Mouse (Mus musculus): ENCODE measurements around the gene Cd46. TPM values are rescaled to one million over a fixed set of nuclear protein-coding genes. Genes with fewer than 3 reads are reported as not detected.
A peak's percentile ranks its signal among the peaks of the same experiment; 100 is the strongest.

The Cd46 gene
- polyA plus RNA-seq, 1 experiment from 2014 or later: 0.80 TPM

DNA sequence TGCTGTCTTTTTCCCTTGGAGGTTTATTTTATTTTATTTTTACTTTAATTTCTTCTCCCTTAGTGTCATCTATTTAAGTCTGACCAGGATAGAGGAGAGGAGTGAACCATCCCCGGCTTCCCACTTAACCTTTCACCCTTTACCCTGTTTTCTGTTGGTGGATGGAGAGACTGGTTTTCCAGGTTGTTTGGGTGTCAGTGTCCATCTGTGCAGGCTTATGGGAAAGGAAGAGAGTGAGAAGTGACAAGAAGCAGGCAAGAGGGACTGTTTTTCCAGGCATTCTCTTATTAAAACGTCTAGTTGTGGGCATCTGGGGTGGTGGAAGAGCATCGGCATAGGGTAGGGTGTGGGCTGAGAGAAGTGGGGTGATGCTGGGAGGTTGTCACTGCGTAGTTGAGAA lies 74.4 kb downstream of the Cd46 start:
- Histone ChIP-seq H3K27me3 (ENCODE audit: control insufficient read depth, insufficient read depth, low read length) (no peaks in the 10 kb centered on the region), H3K9me3 (replicated peaks; ENCODE audit: control insufficient read depth, low read length) (no peaks in the 10 kb centered on the region), H3K4me2 (ENCODE audit: low read depth, low read length) (no peak overlapping the region), H3K36me3 (replicated peaks; ENCODE audit: control insufficient read depth, insufficient read depth, low read depth, low read length) (no peaks in the 10 kb centered on the region), H3K9ac (replicated peaks; ENCODE audit: low read length) (no peak overlapping the region), H3K4me3 (ENCODE audit: low read depth, low read length) (no peak overlapping the region), H3K4me1 (ENCODE audit: control insufficient read depth, insufficient read depth, low read length) (no peaks in the 10 kb centered on the region), H3K27ac (replicated peaks; ENCODE audit: low read depth, low read length) (no peak overlapping the region)
- WGBS: 82% methylated on average over 4 of the region's 4 CpGs
- ATAC-seq (replicated peaks; ENCODE audit: insufficient number of reproducible peaks, low FRiP score, low TSS enrichment, low read depth) (no peak), DNase-seq (ENCODE audit: low spot score) (no peak)

DNA sequence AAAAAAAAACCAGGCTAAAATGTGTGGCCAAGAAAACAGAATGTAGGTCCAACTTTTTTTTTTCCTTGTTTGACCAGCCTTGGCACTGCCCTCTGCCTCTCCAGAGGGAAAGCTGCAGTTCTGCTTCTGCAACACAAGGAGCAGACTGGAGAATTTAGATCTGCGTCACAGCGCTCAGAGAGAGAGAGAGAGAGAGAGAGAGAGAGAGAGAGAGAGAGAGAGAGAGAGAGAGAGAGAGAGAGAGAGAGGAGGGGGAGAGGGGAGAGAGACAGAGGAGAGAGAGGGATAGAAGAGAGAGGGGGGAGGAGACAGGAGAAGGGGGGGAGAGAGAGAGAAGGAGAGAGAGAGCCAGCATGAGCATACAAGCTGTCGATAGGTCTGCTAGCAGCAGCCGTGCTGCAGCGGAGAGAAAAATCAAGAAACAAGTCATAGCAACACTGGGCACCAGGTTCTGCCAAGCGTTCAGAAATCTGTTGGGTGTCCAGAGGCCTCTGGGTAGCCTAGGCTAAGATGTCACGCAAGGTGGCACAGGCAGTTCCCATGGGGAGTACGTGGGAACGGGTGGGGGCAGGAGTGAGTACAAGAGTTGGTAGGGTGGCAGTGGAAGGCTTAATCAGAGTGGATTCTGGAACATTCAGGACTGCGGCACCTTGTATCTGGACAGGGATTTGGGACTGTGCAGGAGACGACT lies 75.1 kb downstream of the Cd46 start:
- no peak overlapping the region for H3K9ac ChIP-seq (replicated peaks; ENCODE audit: low read length)
- no peak overlapping the region for H3K27ac ChIP-seq (replicated peaks; ENCODE audit: low read depth, low read length)
- peak; percentile 58; the same call in 1 of the 2 replicates for ATAC-seq (replicated peaks; ENCODE audit: insufficient number of reproducible peaks, low FRiP score, low TSS enrichment, low read depth)
- no peaks in the 10 kb centered on the region for H3K4me1 ChIP-seq (ENCODE audit: control insufficient read depth, insufficient read depth, low read length)
- 68% methylated on average over 11 of the region's 11 CpGs for WGBS
- no peak overlapping the region for H3K4me3 ChIP-seq (ENCODE audit: low read depth, low read length)
- peak; percentile 33 for DNase-seq (ENCODE audit: low spot score)
- no peaks in the 10 kb centered on the region for H3K9me3 ChIP-seq (replicated peaks; ENCODE audit: control insufficient read depth, low read length)
- H3K36me3 ChIP-seq (replicated peaks; ENCODE audit: control insufficient read depth, insufficient read depth, low read depth, low read length): no peaks in the 10 kb centered on the region
- H3K4me2 ChIP-seq (ENCODE audit: low read depth, low read length): no peak overlapping the region
- no peaks in the 10 kb centered on the region for H3K27me3 ChIP-seq (ENCODE audit: control insufficient read depth, insufficient read depth, low read length)

DNA sequence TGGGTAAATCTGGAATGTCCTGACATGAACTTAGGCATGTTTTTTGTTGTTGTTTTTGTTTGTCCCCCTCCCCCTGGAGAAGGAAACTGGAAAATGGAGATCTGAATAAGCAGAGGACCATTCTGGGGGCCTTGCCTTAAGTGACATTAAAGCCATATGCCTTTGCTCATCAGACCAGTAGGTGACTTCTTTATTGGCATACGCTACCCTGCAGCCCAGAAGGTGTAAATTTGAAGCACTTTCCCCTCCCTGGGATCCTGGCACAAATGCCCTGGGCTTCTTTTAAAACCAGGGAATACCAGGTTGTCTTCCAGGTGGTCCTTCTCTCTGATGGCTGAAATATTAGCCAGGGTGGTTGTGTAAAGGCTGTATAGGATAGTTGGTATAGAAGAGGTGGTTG lies 76.8 kb downstream of the Cd46 start:
- no peak overlapping the region for H3K4me3 ChIP-seq (ENCODE audit: low read depth, low read length)
- H3K4me1 ChIP-seq (ENCODE audit: control insufficient read depth, insufficient read depth, low read length): no peaks in the 10 kb centered on the region
- no peak for DNase-seq (ENCODE audit: low spot score)
- no peaks in the 10 kb centered on the region for H3K36me3 ChIP-seq (replicated peaks; ENCODE audit: control insufficient read depth, insufficient read depth, low read depth, low read length)
- no peaks in the 10 kb centered on the region for H3K27me3 ChIP-seq (ENCODE audit: control insufficient read depth, insufficient read depth, low read length)
- ATAC-seq (replicated peaks; ENCODE audit: insufficient number of reproducible peaks, low FRiP score, low TSS enrichment, low read depth): no peak
- WGBS: 100% methylated on average over 1 of the region's 1 CpGs
- no peak overlapping the region for H3K27ac ChIP-seq (replicated peaks; ENCODE audit: low read depth, low read length)
- no peaks in the 10 kb centered on the region for H3K9me3 ChIP-seq (replicated peaks; ENCODE audit: control insufficient read depth, low read length)
- no peak overlapping the region for H3K9ac ChIP-seq (replicated peaks; ENCODE audit: low read length)
- H3K4me2 ChIP-seq (ENCODE audit: low read depth, low read length): no peak overlapping the region

GRCm38 (mm10) chr1:195014201-195014885 lies 77.7 kb downstream of the Cd46 start:
- Histone ChIP-seq H3K4me1 (ENCODE audit: control insufficient read depth, insufficient read depth, low read length) (no peaks in the 10 kb centered on the region), H3K27me3 (ENCODE audit: control insufficient read depth, insufficient read depth, low read length) (no peaks in the 10 kb centered on the region), H3K4me2 (ENCODE audit: low read depth, low read length) (no peak overlapping the region), H3K4me3 (ENCODE audit: low read depth, low read length) (no peak overlapping the region), H3K9me3 (replicated peaks; ENCODE audit: control insufficient read depth, low read length) (no peaks in the 10 kb centered on the region), H3K9ac (replicated peaks; ENCODE audit: low read length) (no peak overlapping the region), H3K27ac (replicated peaks; ENCODE audit: low read depth, low read length) (no peak overlapping the region), H3K36me3 (replicated peaks; ENCODE audit: control insufficient read depth, insufficient read depth, low read depth, low read length) (no peaks in the 10 kb centered on the region)
- no peak for DNase-seq (ENCODE audit: low spot score)
- WGBS: 71% methylated on average over 3 of the region's 3 CpGs
- no peak for ATAC-seq (replicated peaks; ENCODE audit: insufficient number of reproducible peaks, low FRiP score, low TSS enrichment, low read depth)

- H3K4me1 ChIP-seq (ENCODE audit: control insufficient read depth, insufficient read depth, low read length): no peaks in the 10 kb centered on the region
- ATAC-seq (replicated peaks; ENCODE audit: insufficient number of reproducible peaks, low FRiP score, low TSS enrichment, low read depth) (no peak), DNase-seq (ENCODE audit: low spot score) (no peak)
- H3K27ac ChIP-seq (replicated peaks; ENCODE audit: low read depth, low read length): no peak overlapping the region
- no peak overlapping the region for H3K4me3 ChIP-seq (ENCODE audit: low read depth, low read length)
- H3K27me3 ChIP-seq (ENCODE audit: control insufficient read depth, insufficient read depth, low read length): no peaks in the 10 kb centered on the region
- 85% methylated on average over 2 of the region's 2 CpGs for WGBS
- H3K9me3 ChIP-seq (replicated peaks; ENCODE audit: control insufficient read depth, low read length): no peaks in the 10 kb centered on the region
- no peak overlapping the region for H3K4me2 ChIP-seq (ENCODE audit: low read depth, low read length)
- H3K9ac ChIP-seq (replicated peaks; ENCODE audit: low read length): no peak overlapping the region
- no peaks in the 10 kb centered on the region for H3K36me3 ChIP-seq (replicated peaks; ENCODE audit: control insufficient read depth, insufficient read depth, low read depth, low read length)
Measured at GRCm38 (mm10) chr1:195012531-195012930, 79.5 kb downstream of the Cd46 start.

- Histone ChIP-seq H3K27me3 (ENCODE audit: control insufficient read depth, insufficient read depth, low read length) (no peaks in the 10 kb centered on the region), H3K36me3 (replicated peaks; ENCODE audit: control insufficient read depth, insufficient read depth, low read depth, low read length) (no peaks in the 10 kb centered on the region), H3K9ac (replicated peaks; ENCODE audit: low read length) (no peak overlapping the region), H3K9me3 (replicated peaks; ENCODE audit: control insufficient read depth, low read length) (no peaks in the 10 kb centered on the region), H3K4me2 (ENCODE audit: low read depth, low read length) (no peak overlapping the region), H3K4me1 (ENCODE audit: control insufficient read depth, insufficient read depth, low read length) (no peaks in the 10 kb centered on the region), H3K4me3 (ENCODE audit: low read depth, low read length) (no peak overlapping the region), H3K27ac (replicated peaks; ENCODE audit: low read depth, low read length) (no peak overlapping the region)
- ATAC-seq (replicated peaks; ENCODE audit: insufficient number of reproducible peaks, low FRiP score, low TSS enrichment, low read depth) (no peak), DNase-seq (ENCODE audit: low spot score) (no peak)
Measured at GRCm38 (mm10) chr1:195006267-195006666, 85.8 kb downstream of the Cd46 start.

- H3K4me1 ChIP-seq (ENCODE audit: control insufficient read depth, insufficient read depth, low read length): no peaks in the 10 kb centered on the region
- no peaks in the 10 kb centered on the region for H3K27me3 ChIP-seq (ENCODE audit: control insufficient read depth, insufficient read depth, low read length)
- no peak for ATAC-seq (replicated peaks; ENCODE audit: insufficient number of reproducible peaks, low FRiP score, low TSS enrichment, low read depth)
- WGBS: 81% methylated on average over 1 of the region's 1 CpGs
- H3K9ac ChIP-seq (replicated peaks; ENCODE audit: low read length): no peak overlapping the region
- no peak overlapping the region for H3K27ac ChIP-seq (replicated peaks; ENCODE audit: low read depth, low read length)
- DNase-seq (ENCODE audit: low spot score): no peak
- no peak overlapping the region for H3K4me3 ChIP-seq (ENCODE audit: low read depth, low read length)
- no peak overlapping the region for H3K4me2 ChIP-seq (ENCODE audit: low read depth, low read length)
- no peaks in the 10 kb centered on the region for H3K9me3 ChIP-seq (replicated peaks; ENCODE audit: control insufficient read depth, low read length)
- H3K36me3 ChIP-seq (replicated peaks; ENCODE audit: control insufficient read depth, insufficient read depth, low read depth, low read length): no peaks in the 10 kb centered on the region
Measured at GRCm38 (mm10) chr1:195004194-195004593, 87.9 kb downstream of the Cd46 start.

DNA sequence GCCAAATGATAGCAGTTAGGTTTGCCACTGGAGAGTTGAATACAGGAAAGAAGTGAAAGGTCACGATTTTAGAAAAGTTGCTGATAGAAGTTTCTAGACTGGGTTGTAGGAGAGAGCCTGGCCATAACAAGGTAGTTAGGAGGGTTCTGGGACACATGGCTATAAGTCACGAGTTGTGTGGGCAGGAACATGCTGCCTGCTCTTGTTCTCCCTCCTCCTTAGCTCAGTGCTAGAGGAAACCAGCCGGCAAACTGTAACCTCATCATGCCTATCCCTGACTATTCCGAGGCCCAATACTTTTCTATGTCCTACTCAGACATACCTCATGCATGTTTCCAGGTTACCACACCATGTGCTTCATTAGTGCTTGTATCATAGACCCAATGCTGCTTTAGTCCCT lies 88.7 kb downstream of the Cd46 start:
- WGBS: 81% methylated on average over 4 of the region's 4 CpGs
- H3K9me3 ChIP-seq (replicated peaks; ENCODE audit: control insufficient read depth, low read length): no peaks in the 10 kb centered on the region
- no peaks in the 10 kb centered on the region for H3K4me1 ChIP-seq (ENCODE audit: control insufficient read depth, insufficient read depth, low read length)
- H3K9ac ChIP-seq (replicated peaks; ENCODE audit: low read length): no peak overlapping the region
- no peak overlapping the region for H3K4me3 ChIP-seq (ENCODE audit: low read depth, low read length)
- no peak overlapping the region for H3K27ac ChIP-seq (replicated peaks; ENCODE audit: low read depth, low read length)
- no peak for DNase-seq (ENCODE audit: low spot score)
- H3K27me3 ChIP-seq (ENCODE audit: control insufficient read depth, insufficient read depth, low read length): no peaks in the 10 kb centered on the region
- no peaks in the 10 kb centered on the region for H3K36me3 ChIP-seq (replicated peaks; ENCODE audit: control insufficient read depth, insufficient read depth, low read depth, low read length)
- no peak overlapping the region for H3K4me2 ChIP-seq (ENCODE audit: low read depth, low read length)
- no peak for ATAC-seq (replicated peaks; ENCODE audit: insufficient number of reproducible peaks, low FRiP score, low TSS enrichment, low read depth)
